Mouse (Mus musculus) intestine, embryonic 16.5 days (tissue): ENCODE results near the gene Sergef. TPM values are rescaled to one million over a fixed set of nuclear protein-coding genes. Genes with fewer than 3 reads are reported as not detected.

Experiments
- ATAC-seq: fragments of 200-750 bp; cut with Nextera tagmentation; 2 replicates; pipeline ENCODE4 v1.8.0; 2017; ENCODE audit warnings: moderate TSS enrichment, moderate library complexity
- H3K27ac ChIP-seq: fragments of 300-500 bp; sonication (generic); 2 replicates; pipeline ENCODE4 v1.5.1; 2014; ENCODE audit warnings: mild to moderate bottlenecking, low read length
- H3K27me3 ChIP-seq: fragments of 300-500 bp; sonication (generic); replicated peaks from 2 replicates; pipeline ENCODE4 v1.6.1; 2014; ENCODE audit warnings: low read length, control low read depth, mixed read lengths; ENCODE audit not compliant: control insufficient read depth, insufficient read depth
- H3K36me3 ChIP-seq: fragments of 300-500 bp; sonication (generic); 2 replicates; pipeline ENCODE4 v1.6.1; 2014; ENCODE audit warnings: low read length, control low read depth; ENCODE audit not compliant: control insufficient read depth, insufficient read depth
- H3K4me1 ChIP-seq: fragments of 300-500 bp; sonication (generic); 2 replicates; pipeline ENCODE4 v1.6.1; 2014; ENCODE audit warnings: low read length, control low read depth, mixed read lengths; ENCODE audit not compliant: control insufficient read depth, insufficient read depth
- H3K4me2 ChIP-seq: fragments of 300-500 bp; sonication (generic); 2 replicates; pipeline ENCODE4 v1.6.1; 2014; ENCODE audit warnings: low read depth, low read length, control low read depth
- H3K4me3 ChIP-seq: fragments of 300-500 bp; sonication (generic); 2 replicates; pipeline ENCODE4 v1.5.1; 2014; ENCODE audit warnings: mild to moderate bottlenecking, low read length
- H3K9ac ChIP-seq: fragments of 300-500 bp; sonication (generic); 2 replicates; pipeline ENCODE4 v1.6.1; 2014; ENCODE audit warnings: low read depth, low read length
- H3K9me3 ChIP-seq: fragments of 300-500 bp; sonication (generic); 2 replicates; pipeline ENCODE4 v1.6.1; 2016; ENCODE audit warnings: low read length, control low read depth; ENCODE audit not compliant: control insufficient read depth
- WGBS: fragments of 180-500 bp; shearing (Covaris S2); extraction: QIAGEN DNeasy Blood & Tissue Kit; methylation state at CpG from one replicate; pipeline ENCODE4 v1.1.7; 2014; 5-methylcytosine and 5-hydroxymethylcytosine counted together
- polyA plus RNA-seq: library from polyadenylated mRNA; unstranded; fragments of >200 nt; fragmentation: Nextera tagmentation; extraction: Ambion mirVana; gene quantifications from 2 replicates; pipeline ENCODE4 v1.2.1, GENCODE M21; 2015

The Sergef gene
- polyA plus RNA-seq, 1 experiment from 2014 or later: 14.6 TPM

GRCm38 (mm10) chr7:46607428-46608055 lies 32.1 kb downstream of the Sergef start:
- H3K4me2 ChIP-seq: no peak overlapping the region
- 56% methylated on average over 11 of the region's 11 CpGs for WGBS
- H3K27ac ChIP-seq: no peak overlapping the region
- peak; percentile 50 for ATAC-seq
- no peaks in the 10 kb centered on the region for H3K27me3 ChIP-seq
- H3K9ac ChIP-seq: no peak overlapping the region
- H3K4me1 ChIP-seq: no peaks in the 10 kb centered on the region
- no peaks in the 10 kb centered on the region; the same call in 1 of the 2 replicates for H3K36me3 ChIP-seq
- no peaks in the 10 kb centered on the region for H3K9me3 ChIP-seq
- no peak overlapping the region for H3K4me3 ChIP-seq

- Histone ChIP-seq H3K4me2 (no peak overlapping the region), H3K27ac (no peak overlapping the region), H3K9me3 (no peaks in the 10 kb centered on the region), H3K4me1 (no peaks in the 10 kb centered on the region), H3K36me3 (no peaks in the 10 kb centered on the region; the same call in 1 of the 2 replicates), H3K27me3 (no peaks in the 10 kb centered on the region), H3K9ac (no peak overlapping the region), H3K4me3 (no peak overlapping the region)
- ATAC-seq: no peak; the same call in 1 of the 2 replicates
- 57% methylated on average over 8 of the region's 8 CpGs for WGBS
These were observed 32.6 kb downstream of the Sergef start for GRCm38 (mm10) chr7:46607031-46607426.

- H3K4me2 ChIP-seq: no peak overlapping the region
- WGBS: 78% methylated on average over 7 of the region's 7 CpGs
- peak; percentile 45; the same call in 1 of the 2 replicates for ATAC-seq
- no peak overlapping the region for H3K4me3 ChIP-seq
- no peak overlapping the region for H3K9ac ChIP-seq
- no peaks in the 10 kb centered on the region; the same call in 1 of the 2 replicates for H3K36me3 ChIP-seq
- no peaks in the 10 kb centered on the region for H3K4me1 ChIP-seq
- no peaks in the 10 kb centered on the region for H3K27me3 ChIP-seq
- no peaks in the 10 kb centered on the region for H3K9me3 ChIP-seq
- H3K27ac ChIP-seq: no peak overlapping the region
These were observed 33.1 kb downstream of the Sergef start for GRCm38 (mm10) chr7:46606391-46607030.

GRCm38 (mm10) chr7:46603051-46603450 lies 36.6 kb downstream of the Sergef start:
- 86% methylated on average over 7 of the region's 7 CpGs for WGBS
- H3K27me3 ChIP-seq: no peaks in the 10 kb centered on the region

GRCm38 (mm10) chr7:46602079-46602478 lies 37.5 kb downstream of the Sergef start:
- Histone ChIP-seq H3K9me3 (no peaks in the 10 kb centered on the region), H3K27me3 (no peaks in the 10 kb centered on the region), H3K36me3 (no peaks in the 10 kb centered on the region; the same call in 1 of the 2 replicates), H3K27ac (no peak overlapping the region), H3K4me2 (no peak overlapping the region), H3K4me1 (no peaks in the 10 kb centered on the region), H3K9ac (no peak overlapping the region), H3K4me3 (no peak overlapping the region)
- ATAC-seq: peak; percentile 47; the same call in 1 of the 2 replicates
- 61% methylated on average over 4 of the region's 4 CpGs for WGBS

More at GRCm38 (mm10) chr7:46603051-46603450, 36.6 kb downstream of the Sergef start:
- no peak overlapping the region for H3K4me2 ChIP-seq
- H3K4me3 ChIP-seq: no peak overlapping the region
- H3K9ac ChIP-seq: no peak overlapping the region
- H3K36me3 ChIP-seq: no peaks in the 10 kb centered on the region; the same call in 1 of the 2 replicates
- no peaks in the 10 kb centered on the region for H3K4me1 ChIP-seq
- H3K9me3 ChIP-seq: no peaks in the 10 kb centered on the region
- ATAC-seq: no peak
- no peak overlapping the region for H3K27ac ChIP-seq

GRCm38 (mm10) chr7:46601097-46601496 lies 38.5 kb downstream of the Sergef start:
- ATAC-seq: no peak
- Histone ChIP-seq H3K36me3 (no peaks in the 10 kb centered on the region; the same call in 1 of the 2 replicates), H3K27ac (no peak overlapping the region), H3K4me3 (no peak overlapping the region), H3K4me2 (no peak overlapping the region), H3K4me1 (no peaks in the 10 kb centered on the region), H3K9me3 (no peaks in the 10 kb centered on the region), H3K9ac (no peak overlapping the region), H3K27me3 (no peaks in the 10 kb centered on the region)
- 51% methylated on average over 5 of the region's 5 CpGs for WGBS

GRCm38 (mm10) chr7:46597006-46597405 lies 42.6 kb downstream of the Sergef start:
- Histone ChIP-seq H3K4me3 (no peak overlapping the region), H3K9me3 (no peaks in the 10 kb centered on the region), H3K36me3 (no peaks in the 10 kb centered on the region), H3K4me1 (no peaks in the 10 kb centered on the region), H3K9ac (no peak overlapping the region), H3K4me2 (no peak overlapping the region), H3K27me3 (no peaks in the 10 kb centered on the region), H3K27ac (no peak overlapping the region)
- no peak for ATAC-seq
- 92% methylated on average over 2 of the region's 2 CpGs for WGBS

GRCm38 (mm10) chr7:46591546-46591945 lies 48.1 kb downstream of the Sergef start:
- no peak overlapping the region for H3K4me2 ChIP-seq
- no peak overlapping the region for H3K9ac ChIP-seq
- H3K9me3 ChIP-seq: no peaks in the 10 kb centered on the region
- H3K27ac ChIP-seq: no peak overlapping the region
- no peak overlapping the region for H3K4me3 ChIP-seq
- H3K4me1 ChIP-seq: no peaks in the 10 kb centered on the region
- 91% methylated on average over 7 of the region's 7 CpGs for WGBS
- no peaks in the 10 kb centered on the region for H3K27me3 ChIP-seq
- ATAC-seq: no peak
- H3K36me3 ChIP-seq: no peaks in the 10 kb centered on the region

- Histone ChIP-seq H3K4me1 (no peaks in the 10 kb centered on the region), H3K9ac (no peak overlapping the region), H3K9me3 (no peaks in the 10 kb centered on the region), H3K36me3 (no peaks in the 10 kb centered on the region), H3K27ac (no peak overlapping the region), H3K4me2 (no peak overlapping the region), H3K4me3 (no peak overlapping the region), H3K27me3 (no peaks in the 10 kb centered on the region)
- 81% methylated on average over 12 of the region's 12 CpGs for WGBS
- no peak for ATAC-seq
These were observed 50.4 kb downstream of the Sergef start for GRCm38 (mm10) chr7:46589181-46589580.
